Mouse (Mus musculus): ENCODE results near the gene Gm20388.

DNA sequence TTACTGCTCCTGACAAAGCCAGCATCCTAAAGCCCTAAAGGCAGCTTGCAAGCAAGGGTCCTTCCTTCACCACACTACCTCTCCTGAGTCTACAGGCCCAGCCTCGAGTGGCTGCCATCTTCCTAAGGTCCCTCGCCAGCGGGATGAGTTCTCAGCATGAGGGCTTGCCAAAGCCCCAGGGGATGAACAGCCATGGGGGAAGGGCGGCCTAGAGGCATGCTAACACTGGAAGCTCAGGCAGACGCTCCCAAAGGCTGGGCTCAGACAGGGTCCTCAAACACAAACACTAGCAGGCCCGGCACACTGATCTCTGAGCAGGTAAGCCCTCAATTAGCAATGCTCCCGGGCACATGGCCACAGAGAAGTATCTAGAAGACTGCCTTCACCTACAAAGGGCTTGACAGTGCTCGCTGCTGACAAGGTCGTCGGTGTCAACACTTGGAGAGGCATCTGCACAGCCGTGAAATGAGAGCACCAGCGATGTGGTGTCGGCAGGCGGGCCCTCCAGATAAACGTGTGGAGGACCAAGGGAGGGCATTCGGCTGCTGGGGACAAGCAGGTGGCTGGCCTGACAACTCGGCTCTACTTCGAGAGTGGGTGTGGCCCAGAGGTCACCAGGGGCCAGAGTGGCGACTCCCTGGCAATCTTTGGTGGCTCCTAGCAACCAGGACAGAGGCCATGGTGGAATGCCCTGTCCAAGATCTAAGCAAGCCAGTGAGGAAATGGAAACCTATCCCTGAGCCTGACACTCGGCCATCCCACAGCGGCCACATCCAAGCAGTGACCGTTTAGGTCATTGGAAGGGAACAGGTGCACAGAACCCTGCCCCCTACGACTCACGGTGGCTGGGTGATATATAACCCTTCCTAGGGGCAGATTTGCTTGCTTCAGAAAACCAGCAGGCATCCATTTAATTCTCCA, 1640.7 kb downstream of the Gm20388 start:
- TF ChIP-seq CTCF (IDR thresholded peaks at IDR 0.05; ENCODE audit: low read depth) (no peak), EP300 (IDR thresholded peaks at IDR 0.05; ENCODE audit: low read depth) (no peak)
